Mouse (Mus musculus): ENCODE measurements around the gene Tk1.

DNA sequence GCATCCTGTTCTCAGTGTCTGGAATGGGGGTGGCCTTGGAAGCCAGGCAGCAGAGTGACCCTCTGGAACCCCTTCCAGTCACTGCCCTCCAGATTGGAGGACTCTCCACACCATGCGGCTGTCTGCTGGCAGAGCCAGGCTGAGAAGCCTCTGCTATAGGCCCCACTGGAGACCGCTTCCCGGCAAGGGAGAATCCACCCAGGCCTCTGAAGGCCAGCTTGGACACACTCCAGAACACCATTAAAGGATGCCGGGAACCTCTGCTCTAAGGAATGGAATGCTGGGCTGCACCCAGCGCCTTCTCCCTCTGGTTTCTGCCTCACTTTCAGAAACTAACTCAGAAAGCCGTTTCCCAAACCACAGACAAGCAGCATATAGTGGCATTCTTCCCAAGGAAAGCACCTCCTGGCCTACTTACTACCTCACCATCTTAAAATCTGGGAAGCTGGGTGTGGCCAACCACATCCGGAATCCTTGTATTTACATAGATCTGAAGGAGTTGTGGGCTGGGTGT is 3.1 kb downstream of the Tk1 start:
- TF ChIP-seq POLR2A (IDR thresholded peaks at IDR 0.05; ENCODE audit: low read depth, low read length): no peak
- TF ChIP-seq CTCF (IDR thresholded peaks at IDR 0.05; ENCODE audit: extremely low read depth, insufficient read depth, insufficient read length, insufficient replicate concordance): no peak
